Mouse (Mus musculus) heart, adult 2 months (tissue): ENCODE data around the gene Psmb6. TPM values are rescaled to one million over a fixed set of nuclear protein-coding genes. Genes with fewer than 3 reads are reported as not detected.

Experiments used
- DNase-seq, 2 experiments: peaks; one replicate each; pipeline ENCODE4 v3.0.0; 2021
- H3K27ac ChIP-seq: fragments of 200-600 bp; 2 replicates; pipeline ENCODE4 v1.8.1; 2022
- H3K27me3 ChIP-seq: fragments of 200-500 bp; 2 replicates; pipeline ENCODE4 v1.6.1; 2012; ENCODE audit warnings: mild to moderate bottlenecking, low read length, inconsistent platforms, mixed read lengths; ENCODE audit not compliant: control insufficient read depth, insufficient read depth
- H3K36me3 ChIP-seq: fragments of 200-500 bp; 2 replicates; pipeline ENCODE4 v1.6.1; 2012; ENCODE audit warnings: low read length, inconsistent platforms; ENCODE audit not compliant: control insufficient read depth, insufficient read depth
- H3K4me1 ChIP-seq: fragments of 200-500 bp; 2 replicates; pipeline ENCODE4 v1.6.1; 2011; ENCODE audit warnings: low read length; ENCODE audit not compliant: control insufficient read depth, insufficient read depth
- H3K4me3 ChIP-seq: fragments of 200-600 bp; 2 replicates; pipeline ENCODE4 v1.8.1; 2022
- H3K79me2 ChIP-seq: fragments of 200-500 bp; replicated peaks from 2 replicates; pipeline ENCODE4 v1.6.1; 2012; ENCODE audit warnings: mild to moderate bottlenecking, inconsistent platforms, low read length, moderate library complexity, mixed read lengths; ENCODE audit not compliant: control insufficient read depth, insufficient read depth
- H3K9ac ChIP-seq: fragments of 200-500 bp; 2 replicates; pipeline ENCODE4 v1.6.1; 2012; ENCODE audit warnings: low read depth, mild to moderate bottlenecking, control low read depth, inconsistent platforms, low read length, mixed read lengths
- CTCF ChIP-seq: fragments of 200-600 bp; IDR thresholded peaks from 2 replicates; pipeline ENCODE4 v1.8.1; 2022; ENCODE audit warnings: antibody characterized with exemption, mild to moderate bottlenecking, moderate library complexity
- EP300 ChIP-seq: fragments of 200-500 bp; IDR thresholded peaks from 2 replicates; pipeline ENCODE4 v1.6.1; 2011; ENCODE audit warnings: low read depth, low read length, control low read depth; ENCODE audit not compliant: insufficient read depth
- POLR2A ChIP-seq: fragments of 200-500 bp; IDR thresholded peaks from 2 replicates; pipeline ENCODE4 v1.6.1; 2011; ENCODE audit warnings: mild to moderate bottlenecking, low read depth, low read length, control low read depth; ENCODE audit not compliant: insufficient read depth
- WGBS: fragments of 180-500 bp; shearing (Covaris S2); methylation state at CpG from one replicate; pipeline ENCODE4 v1.1.7; 2018; 5-methylcytosine and 5-hydroxymethylcytosine counted together
- intact Hi-C: fragments of 180-260 bp; cut with DNase I; formaldehyde crosslinking; loops from one replicate; pipeline ENCODE4 v1.15.1; 2025
- polyA plus RNA-seq: library from polyadenylated mRNA; depleted of rRNA; stranded (reverse); fragments of >200 nt; gene quantifications from 2 replicates; pipeline ENCODE4 v1.2.3, GENCODE M21; 2012
- total RNA-seq, 2 experiments: library from RNA; stranded (reverse); gene quantifications; 2 replicates each; pipeline ENCODE4 v1.2.3; 2021

Gene Psmb6
- total and polyA plus RNA-seq, 3 experiments = 204 to 296 (median 231) TPM

DNA sequence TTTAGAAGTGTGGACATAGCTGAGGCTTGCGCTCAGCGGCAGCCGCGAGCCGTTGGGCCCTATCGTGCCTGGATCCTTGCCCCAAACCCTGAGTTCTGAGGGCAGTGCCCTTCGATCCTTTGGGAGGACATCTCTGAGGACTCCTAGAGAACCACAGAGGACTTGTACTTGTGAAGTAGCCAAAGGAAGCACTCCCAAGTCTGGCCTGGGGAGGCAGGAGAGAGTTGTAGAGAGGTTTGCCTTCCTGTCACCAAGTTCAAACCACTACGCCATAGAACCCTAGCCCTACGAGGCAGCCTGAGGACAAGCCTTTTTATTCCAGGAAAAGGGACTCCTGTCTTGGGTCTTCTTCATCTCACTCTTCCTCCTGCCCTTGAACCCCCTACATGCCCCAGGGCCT, 32.4 kb downstream of the Psmb6 start:
- 92% methylated on average over 9 of the region's 9 CpGs for WGBS
- Histone ChIP-seq H3K36me3 (no peaks in the 10 kb centered on the region), H3K27ac (no peak overlapping the region), H3K79me2 (no peaks in the 10 kb centered on the region), H3K27me3 (no peaks in the 10 kb centered on the region), H3K4me3 (no peak overlapping the region), H3K4me1 (no peaks in the 10 kb centered on the region; the same call in 1 of the 2 replicates), H3K9ac (no peak overlapping the region)
- DNase-seq = no peak
- no peak for TF ChIP-seq EP300
- TF ChIP-seq POLR2A = no peak
- no peak for TF ChIP-seq CTCF
- intact Hi-C loops = no loop called here

DNA sequence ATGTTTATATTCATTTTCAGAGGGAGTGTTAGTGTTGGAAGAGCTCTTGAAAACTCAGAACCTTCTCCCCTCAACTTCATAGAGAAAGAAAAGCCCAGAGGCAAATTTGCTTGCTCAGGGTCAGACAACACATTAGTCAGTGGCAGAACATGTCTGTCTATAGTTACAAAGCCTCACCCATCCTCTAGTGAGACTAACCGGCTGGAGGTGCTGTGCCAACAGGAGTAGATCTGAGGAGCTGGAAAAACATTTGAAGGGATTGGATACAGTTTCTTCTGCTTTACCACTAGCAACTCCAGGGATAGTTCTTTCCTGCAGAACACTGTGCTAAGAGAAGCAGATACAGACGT, 36.7 kb downstream of the Psmb6 start:
- TF ChIP-seq CTCF (0 out of 2 replicates have a peak, but pooled peaks have one; percentile 5), POLR2A (no peak), EP300 (no peak)
- Histone ChIP-seq H3K79me2 (peaks cover under 1% of the 10 kb centered on the region; the same call in 1 of the 2 replicates), H3K4me1 (peaks cover 6% of the 10 kb centered on the region), H3K27ac (peak overlapping the region; percentile 87; the same call in 1 of the 2 replicates), H3K36me3 (no peaks in the 10 kb centered on the region), H3K4me3 (peak overlapping the region; percentile 91), H3K27me3 (no peaks in the 10 kb centered on the region), H3K9ac (peak overlapping the region; percentile 71; the same call in 1 of the 2 replicates)
- intact Hi-C loops = loop anchor here (1.0 to 2.0 kb wide), 2 partner anchors 23 to 37 kb away; partner anchors contain the start of gene Psmb6
- no peak for DNase-seq
- 0% methylated on average over 2 of the region's 2 CpGs for WGBS

- peak within 1 kb of the TSS; percentile 91 for H3K4me3 ChIP-seq
- no peaks in the 10 kb centered on the region for H3K36me3 ChIP-seq
- H3K27me3 ChIP-seq = no peaks in the 10 kb centered on the region
- peak; percentile 76 for TF ChIP-seq POLR2A
- peak; percentile 26; the same call in 1 of the 2 replicates for TF ChIP-seq CTCF
- TF ChIP-seq EP300 = 0 out of 2 replicates have a peak, but pooled peaks have one; percentile 10
- H3K27ac ChIP-seq = peak within 1 kb of the TSS; percentile 87
- H3K4me1 ChIP-seq = peaks cover 8% of the 10 kb centered on the region
- under 1% methylated on average over 56 of the region's 57 CpGs for WGBS
- H3K9ac ChIP-seq = peak within 1 kb of the TSS; percentile 83
- intact Hi-C loops = loop anchor here (1.0 to 2.0 kb wide), 2 partner anchors 24 to 37 kb away; partner anchors contain the start of gene Psmb6
- H3K79me2 ChIP-seq = peaks cover 3% of the 10 kb centered on the region; the same call in 1 of the 2 replicates
- peak; percentile 92 to 94 for DNase-seq
Observed at GRCm38 (mm10) chr11:70562287-70562994, 37.3 kb downstream of the Psmb6 start, which contains the start of gene Mink1. TSS of gene Mink1 (plus strand) at chr11:70562881.

DNA sequence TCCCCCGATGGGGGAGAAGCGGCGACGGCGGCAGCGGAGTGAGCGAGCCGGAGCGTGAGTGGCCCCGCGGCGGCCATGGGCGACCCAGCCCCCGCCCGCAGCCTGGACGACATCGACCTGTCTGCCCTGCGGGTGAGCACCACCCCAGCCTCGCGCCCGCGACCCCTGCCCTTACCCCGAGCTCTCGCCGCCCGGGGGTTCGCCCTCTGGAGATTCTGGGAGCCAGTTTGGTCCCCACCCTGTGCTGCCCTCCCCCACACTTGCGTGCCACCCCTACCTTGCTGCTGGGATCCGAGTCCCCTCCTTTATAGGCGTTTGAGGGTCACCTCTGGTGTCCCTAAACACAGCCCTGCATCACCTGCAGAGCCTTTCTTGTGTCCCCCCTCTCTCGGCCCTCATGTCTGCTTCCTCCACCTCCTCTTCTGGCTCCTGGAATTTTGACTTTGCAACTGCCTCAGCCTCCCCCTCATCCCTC, 37.9 kb downstream of the Psmb6 start:
- WGBS = 0% methylated on average over 22 of the region's 31 CpGs
- intact Hi-C loops = loop anchor here (1.0 to 2.0 kb wide), 2 partner anchors 24 to 38 kb away; partner anchors contain the start of gene Psmb6
- H3K27ac ChIP-seq = peak overlapping the region; percentile 87

DNA sequence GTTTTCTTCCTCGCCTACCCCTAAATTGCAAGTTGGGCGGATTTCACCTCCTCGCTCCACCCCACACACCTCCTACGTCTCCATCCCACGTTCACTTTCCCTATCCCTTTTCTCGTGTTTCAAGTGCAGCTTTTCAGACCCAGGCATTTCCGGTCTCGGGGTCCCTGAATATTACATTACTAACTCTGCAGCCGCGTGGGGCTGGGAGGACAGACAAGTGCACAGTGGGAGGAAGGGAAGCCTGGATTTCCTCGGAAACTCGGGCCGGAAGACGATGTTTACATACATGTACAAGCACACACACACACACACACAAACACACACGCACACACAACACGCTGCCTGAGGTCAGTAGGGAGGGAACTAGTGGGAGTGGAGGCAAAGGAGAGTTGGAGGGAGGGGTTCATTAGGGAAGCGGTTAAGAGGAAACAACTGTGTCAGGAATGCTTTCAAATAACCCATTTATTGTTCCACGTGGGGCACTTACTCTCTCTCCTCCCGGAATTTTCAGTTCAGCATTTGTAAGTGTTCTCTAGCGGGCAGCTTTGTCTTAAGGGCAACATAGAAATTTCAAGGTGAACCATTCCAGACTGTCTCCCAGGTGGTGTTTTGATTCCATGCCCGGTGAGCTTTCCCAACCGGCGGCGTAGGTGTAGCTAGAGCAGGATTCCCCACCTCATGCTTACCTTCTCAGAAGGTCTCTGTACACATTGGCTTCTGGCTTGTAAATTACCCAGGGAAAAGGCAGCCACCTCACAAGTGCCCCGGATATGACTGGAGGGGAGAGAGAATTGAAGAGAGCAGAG, 38.5 kb downstream of the Psmb6 start:
- 4% methylated on average over 25 of the region's 25 CpGs for WGBS

More for the DNA sequence above, 37.9 kb downstream of the Psmb6 start:
- no peak for DNase-seq
- peaks cover 9% of the 10 kb centered on the region for H3K4me1 ChIP-seq
- peak overlapping the region; percentile 83 for H3K9ac ChIP-seq
- peak overlapping the region; percentile 91 for H3K4me3 ChIP-seq
- no peaks in the 10 kb centered on the region for H3K36me3 ChIP-seq
- TF ChIP-seq POLR2A (no peak), EP300 (no peak), CTCF (no peak)
- H3K79me2 ChIP-seq = peaks cover 3% of the 10 kb centered on the region; the same call in 1 of the 2 replicates
- H3K27me3 ChIP-seq = no peaks in the 10 kb centered on the region

More for the DNA sequence above, 38.5 kb downstream of the Psmb6 start:
- Histone ChIP-seq H3K4me1 (peaks cover 11% of the 10 kb centered on the region), H3K4me3 (peak overlapping the region; percentile 91), H3K27ac (peak overlapping the region; percentile 87), H3K79me2 (peaks cover 3% of the 10 kb centered on the region), H3K36me3 (no peaks in the 10 kb centered on the region), H3K9ac (peak overlapping the region; percentile 83), H3K27me3 (no peaks in the 10 kb centered on the region)
- DNase-seq = peak; percentile 52 to 63
- intact Hi-C loops = loop anchor here (2.0 kb wide), 3 partner anchors 25 to 41 kb away; no protein-coding TSS in a partner anchor
- 0 out of 2 replicates have a peak, but pooled peaks have one; percentile 18 for TF ChIP-seq EP300
- no peak for TF ChIP-seq CTCF
